Mouse (Mus musculus): ENCODE results near the gene Hs3st1. TPM values are rescaled to one million over a fixed set of nuclear protein-coding genes. Genes with fewer than 3 reads are reported as not detected.

Gene Hs3st1
- polyA plus RNA-seq (2014; fragmentation: Illumina TruSeq; extraction: RNeasy Lipid Tissue Mini Kit (QIAGEN cat#74804); ENCODE audit: low replicate concordance): 6.6 TPM

DNA sequence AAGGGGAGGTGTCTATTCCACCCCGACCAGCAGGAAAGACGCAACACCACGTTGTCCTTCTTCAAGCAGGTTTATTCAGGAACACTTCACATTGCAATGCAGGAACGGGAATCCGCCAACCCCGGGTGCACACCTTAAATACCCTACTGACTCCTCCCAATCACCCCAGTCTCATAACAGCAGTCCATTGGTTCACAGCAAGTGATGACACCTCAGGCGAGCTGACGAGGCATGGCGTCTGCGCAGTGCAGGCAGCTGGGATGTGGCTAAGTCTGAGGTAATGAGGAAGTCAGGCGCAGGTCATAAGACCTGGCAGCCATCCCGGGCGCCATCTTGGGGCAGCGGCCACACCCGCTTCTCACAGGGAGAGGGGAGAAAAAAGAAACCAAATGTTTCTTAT is at the start of gene Hs3st1:
Gene Hs3st1 (minus strand): TSS at position 101 of the 400 bp plus-strand sequence.

Data from small intestine, adult 10 weeks (tissue).